Mouse (Mus musculus) activated CD4-positive, CD25-positive, alpha-beta regulatory T cell, adult 9 weeks (primary cell): ENCODE results near the gene Cd3eap. TPM values are rescaled to one million over a fixed set of nuclear protein-coding genes. Genes with fewer than 3 reads are reported as not detected.

Experiments used
- polyA plus RNA-seq: library from polyadenylated mRNA; unstranded; fragments of 100-300 nt; shearing (Covaris generic); gene quantifications from one replicate; pipeline ENCODE4 v1.2.1, GENCODE M21; 2017

Cd3eap gene
- 13.9 TPM for polyA plus RNA-seq

DNA sequence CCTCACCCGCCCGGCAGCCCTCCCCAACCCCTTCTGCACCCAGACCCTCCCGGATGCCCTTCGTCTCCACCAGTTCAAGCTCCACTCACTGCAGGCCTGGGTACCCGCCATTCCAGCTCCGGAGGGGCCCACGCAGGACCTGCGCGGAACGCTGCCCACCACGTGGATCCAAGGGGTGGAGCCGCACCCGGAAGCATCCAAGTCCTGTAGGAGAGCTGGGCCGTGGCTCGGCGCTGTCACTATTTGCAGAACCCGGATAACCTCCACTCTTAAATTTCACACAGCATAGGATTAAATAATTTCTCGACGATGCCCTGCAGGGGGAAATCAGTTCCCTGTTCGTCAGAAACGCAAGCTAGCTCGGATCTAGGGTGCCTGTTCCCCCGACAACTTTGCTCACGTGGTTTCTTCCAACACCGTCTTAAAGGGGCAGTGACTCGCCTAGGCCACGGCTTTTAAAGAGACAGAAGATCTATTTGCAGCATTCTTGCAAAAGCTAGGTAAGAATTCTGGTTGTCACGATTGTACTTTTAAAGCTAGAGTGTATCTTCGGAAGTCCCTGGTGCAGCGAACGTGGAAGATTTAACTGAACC, at the start of gene Cd3eap, which contains the start of gene Ppp1r13l:
Gene Cd3eap (minus strand): TSS at position 185 of the 593 bp plus-strand sequence.
Gene Ppp1r13l (plus strand): TSS at position 451 of the 593 bp plus-strand sequence.

DNA sequence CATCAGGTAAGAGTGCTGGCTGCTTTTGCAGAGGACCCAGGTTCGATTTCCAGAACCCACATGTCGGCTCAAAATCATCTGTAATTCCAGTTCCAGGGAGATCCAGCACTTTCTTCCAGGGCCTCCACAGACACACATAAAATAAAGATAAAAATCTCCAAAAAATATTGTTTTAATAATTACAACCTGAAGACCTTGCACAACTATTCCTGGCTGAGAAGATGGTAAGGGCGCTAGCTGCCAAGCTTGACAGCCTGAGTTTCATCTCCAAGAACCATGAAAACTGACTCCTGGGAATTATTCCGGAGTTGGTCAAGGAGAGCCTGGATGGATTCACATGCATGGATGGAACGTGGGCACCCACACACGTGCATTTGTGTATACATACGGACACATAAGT, 45.2 kb upstream of the Cd3eap start, which contains the start of gene Ckm:
Gene Ckm (plus strand): TSS at position 301 of the 400 bp plus-strand sequence.

DNA sequence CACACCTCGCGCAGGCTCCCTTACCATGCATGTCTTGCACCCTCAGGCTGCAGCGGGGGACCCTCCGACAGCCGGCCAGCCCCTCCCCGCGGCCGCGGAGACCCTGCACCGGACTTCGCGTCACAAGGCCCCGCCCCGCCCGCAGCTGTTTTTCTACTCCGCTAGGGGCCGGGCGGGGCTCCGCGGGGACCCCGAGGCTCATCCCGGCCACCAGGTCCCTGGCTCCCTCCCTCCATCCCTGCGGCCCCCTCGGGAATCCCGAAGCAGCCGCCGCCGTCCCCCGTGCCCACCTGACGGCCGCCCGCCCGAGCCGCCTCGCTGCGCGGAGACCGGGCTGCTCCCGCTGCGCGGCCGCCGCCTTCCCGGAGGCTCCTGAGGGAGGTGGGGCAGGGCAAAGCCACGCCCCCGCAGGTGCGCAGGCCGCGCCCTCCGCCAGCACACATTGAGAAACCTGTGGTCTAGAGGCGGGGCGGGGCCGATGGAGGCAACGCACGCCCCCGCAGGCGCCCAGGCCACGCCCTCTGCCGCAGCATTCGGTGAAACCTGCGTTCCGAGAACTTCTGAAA, 44.5 kb upstream of the Cd3eap start, which contains the start of gene Klc3:
Gene Klc3 (minus strand): TSS at position 374 of the 566 bp plus-strand sequence.

DNA sequence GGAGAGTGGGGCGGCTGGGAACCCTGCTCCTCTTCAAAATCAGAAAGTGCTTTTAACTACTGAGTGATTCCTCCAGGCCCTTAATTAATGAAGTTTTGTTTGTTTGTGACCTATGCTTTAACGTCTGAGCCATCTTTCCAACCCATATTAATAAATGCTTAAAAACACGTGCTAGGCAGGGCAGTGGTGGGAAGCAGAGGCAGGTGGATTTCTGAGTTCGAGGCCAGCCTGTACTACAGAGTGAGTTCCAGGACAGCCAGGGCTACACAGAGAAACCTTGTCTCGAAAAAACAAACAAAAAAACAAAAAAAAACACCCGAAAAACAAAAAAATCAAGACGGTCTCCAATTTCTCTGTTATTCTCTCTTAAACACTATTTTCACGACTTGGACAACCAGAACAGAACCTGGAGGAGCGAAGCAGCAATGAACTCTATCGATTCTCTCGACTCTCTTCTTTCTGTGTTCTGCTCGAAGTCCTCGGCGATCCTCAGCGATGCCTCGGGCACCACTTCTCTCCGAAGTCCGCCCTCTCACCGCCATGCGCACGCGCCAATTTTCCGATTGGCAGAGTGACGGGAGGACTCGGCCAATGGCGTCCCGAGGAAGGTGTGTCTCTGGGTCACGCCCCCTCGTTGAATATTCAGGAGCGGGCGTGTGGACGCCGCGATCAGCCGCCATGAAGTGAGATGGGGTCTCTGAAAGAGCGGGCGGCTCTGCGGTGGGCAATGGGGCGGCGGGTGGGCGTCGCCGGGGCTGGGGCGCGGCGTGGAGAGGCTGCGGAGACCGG, 22.3 kb upstream of the Cd3eap start, which contains the start of gene Ercc2:
Gene Ercc2 (plus strand): TSS at position 634 of the 789 bp plus-strand sequence.

GRCm38 (mm10) chr7:19344237-19344847, 14.9 kb downstream of the Cd3eap start, which contains the start of gene Ercc1:
TSS of gene Ercc1 (plus strand) at chr7:19344778.

DNA sequence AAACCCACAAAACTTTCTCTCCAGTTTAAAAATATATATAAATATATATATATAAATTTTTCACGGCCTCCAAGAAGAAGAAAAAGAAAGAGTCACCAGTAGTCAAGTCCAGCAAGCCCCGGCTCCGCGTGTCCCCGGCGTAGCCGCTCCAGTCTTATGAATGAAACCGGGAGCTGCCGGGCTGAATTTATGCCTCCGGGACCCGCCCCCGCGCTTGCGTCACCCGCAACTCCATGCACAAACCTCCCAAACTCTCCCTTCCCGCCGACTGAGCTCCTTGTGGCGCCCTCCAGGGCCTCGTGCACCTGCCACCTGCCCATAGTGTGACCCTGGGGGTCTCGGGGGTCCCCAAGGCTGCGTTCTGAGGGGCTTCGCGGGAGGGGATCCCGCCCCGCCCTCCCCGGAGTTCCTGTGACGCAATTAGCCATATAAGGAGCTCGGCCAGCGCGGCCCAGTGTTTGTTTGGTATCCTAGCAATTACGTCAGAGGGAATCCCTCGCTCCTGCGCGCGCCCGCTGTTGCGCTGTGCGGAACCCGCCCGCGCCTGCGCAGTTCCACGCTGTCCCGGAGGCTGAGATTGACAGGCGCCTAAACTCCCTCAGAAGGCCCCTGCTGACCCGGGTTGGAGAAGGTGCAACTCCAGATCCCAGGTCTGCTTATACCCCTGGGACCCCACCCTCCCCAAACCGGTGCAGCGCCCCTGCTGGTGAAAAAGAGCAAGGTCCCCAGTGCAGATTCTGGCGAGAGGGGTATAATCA, 49.2 kb downstream of the Cd3eap start, which contains the start of gene Fosb:
Gene Fosb (minus strand): TSS at position 168 of the 758 bp plus-strand sequence.

Other genes with a start within 250 kb of the Cd3eap start
- gene Gm4969, start 241.1 kb downstream of the Cd3eap start, polyA plus RNA-seq: not detected
- 27.9 TPM for gene Fbxo46, start 239.6 kb downstream of the Cd3eap start, polyA plus RNA-seq
- 9.7 TPM for gene Qpctl, start 210.2 kb downstream of the Cd3eap start, polyA plus RNA-seq
- gene Snrpd2, start 209.8 kb downstream of the Cd3eap start, polyA plus RNA-seq: 51.3 TPM
- gene Gipr, start 193.4 kb downstream of the Cd3eap start, polyA plus RNA-seq: not detected
- gene Eml2, start 183.1 kb downstream of the Cd3eap start, polyA plus RNA-seq: 31.6 TPM
- gene Gpr4, start 146.9 kb downstream of the Cd3eap start, polyA plus RNA-seq: 0.16 TPM
- 25.4 TPM for gene Opa3, start 131.1 kb downstream of the Cd3eap start, polyA plus RNA-seq
- gene Vasp, start 87.7 kb downstream of the Cd3eap start, polyA plus RNA-seq: 333 TPM
- 2.8 TPM for gene Ppm1n, start 79.4 kb downstream of the Cd3eap start, polyA plus RNA-seq
- gene Rtn2, start 76.9 kb downstream of the Cd3eap start, polyA plus RNA-seq: not detected
- gene Fosb, start 49.4 kb downstream of the Cd3eap start, polyA plus RNA-seq: 0.78 TPM
- 86.2 TPM for gene Ercc1, start 14.7 kb downstream of the Cd3eap start, polyA plus RNA-seq
- 0.20 TPM for gene Ppp1r13l, start 266 bp upstream of the Cd3eap start, polyA plus RNA-seq
- 9.9 TPM for gene Ercc2, start 22.5 kb upstream of the Cd3eap start, polyA plus RNA-seq
- gene Klc3, start 44.6 kb upstream of the Cd3eap start, polyA plus RNA-seq: 17.0 TPM
- not detected for gene Ckm, start 45.3 kb upstream of the Cd3eap start, polyA plus RNA-seq
- 2.0 TPM for gene Mark4, start 99.3 kb upstream of the Cd3eap start, polyA plus RNA-seq
- gene Exoc3l2, start 103.8 kb upstream of the Cd3eap start, polyA plus RNA-seq: not detected
- gene Bloc1s3, start 148.9 kb upstream of the Cd3eap start, polyA plus RNA-seq: 0.28 TPM
- gene Trappc6a, start 148.9 kb upstream of the Cd3eap start, polyA plus RNA-seq: 115 TPM
- gene Nkpd1, start 158.4 kb upstream of the Cd3eap start, polyA plus RNA-seq: not detected
- 4.3 TPM for gene Ppp1r37, start 203.6 kb upstream of the Cd3eap start, polyA plus RNA-seq
- gene Zfp296, start 217.8 kb upstream of the Cd3eap start, polyA plus RNA-seq: 1.6 TPM
- gene Gemin7, start 218.1 kb upstream of the Cd3eap start, polyA plus RNA-seq: 95.3 TPM
- 15.3 TPM for gene Clasrp, start 245.0 kb upstream of the Cd3eap start, polyA plus RNA-seq